Mouse (Mus musculus): ENCODE measurements around the gene Olfr642.

- TF ChIP-seq POLR2A (IDR thresholded peaks at IDR 0.05; ENCODE audit: low read depth, low read length), result no peak
- no peak for TF ChIP-seq CTCF (IDR thresholded peaks at IDR 0.05; ENCODE audit: extremely low read depth, insufficient read depth, insufficient read length, insufficient replicate concordance)
These were observed 1.7 kb downstream of the Olfr642 start for GRCm38 (mm10) chr7:104050745-104051144.

Data from spleen, adult 2 months (tissue).